Mouse (Mus musculus) heart, adult 8-10 months (tissue): Measurements from ENCODE around the gene Gsk3b. TPM values are rescaled to one million over a fixed set of nuclear protein-coding genes. Genes with fewer than 3 reads are reported as not detected.
A peak's percentile ranks its signal among the peaks of the same experiment; 100 is the strongest.
"Not testable (repeated sequence)": the region's sequence is repeated elsewhere in the genome, so short reads cannot be mapped to it uniquely, and the experiment has no call there.

Source experiments
- DNase-seq: peaks from one replicate; pipeline ENCODE4 v3.0.0; 2022; ENCODE audit warnings: low spot score
- total RNA-seq, 4 experiments: library from RNA; stranded (reverse); gene quantifications; 2 replicates each; pipeline ENCODE4 v1.2.4; 2022

Gsk3b gene
- total RNA-seq, 4 experiments from 2014 or later: 48.8 to 54.3 (median 53.0) TPM

- DNase-seq: no peak
These were observed 101.2 kb downstream of the Gsk3b start for GRCm38 (mm10) chr16:38189952-38190351.

GRCm38 (mm10) chr16:38190531-38190930 lies 101.7 kb downstream of the Gsk3b start:
- no peak for DNase-seq

GRCm38 (mm10) chr16:38191460-38191859 lies 102.7 kb downstream of the Gsk3b start:
- DNase-seq: no peak

- no peak for DNase-seq
These were observed 103.8 kb downstream of the Gsk3b start for GRCm38 (mm10) chr16:38192640-38193039.

- DNase-seq: peak; percentile 69
These were observed 108.5 kb downstream of the Gsk3b start for GRCm38 (mm10) chr16:38197299-38197698.

GRCm38 (mm10) chr16:38205272-38205671 lies 116.5 kb downstream of the Gsk3b start:
- no peak for DNase-seq

- DNase-seq: not testable (repeated sequence)
These were observed 133.7 kb downstream of the Gsk3b start for GRCm38 (mm10) chr16:38222491-38222890.

- DNase-seq: no peak
These were observed 148.3 kb downstream of the Gsk3b start for GRCm38 (mm10) chr16:38236936-38237585.

- DNase-seq: peak; percentile 33
These were observed 150.9 kb downstream of the Gsk3b start for GRCm38 (mm10) chr16:38239729-38240128.

GRCm38 (mm10) chr16:38240167-38240566 lies 151.4 kb downstream of the Gsk3b start:
- DNase-seq: no peak

GRCm38 (mm10) chr16:38244111-38244510 lies 155.3 kb downstream of the Gsk3b start:
- DNase-seq: no peak

GRCm38 (mm10) chr16:38245379-38245778 lies 156.6 kb downstream of the Gsk3b start:
- DNase-seq: no peak

GRCm38 (mm10) chr16:38245849-38246585 lies 157.2 kb downstream of the Gsk3b start:
- no peak for DNase-seq

GRCm38 (mm10) chr16:38248331-38248961 lies 159.6 kb downstream of the Gsk3b start:
- DNase-seq: no peak

- no peak for DNase-seq
These were observed 161.7 kb downstream of the Gsk3b start for GRCm38 (mm10) chr16:38250467-38250866.

- no peak for DNase-seq
These were observed 165.2 kb downstream of the Gsk3b start for GRCm38 (mm10) chr16:38254001-38254400.

GRCm38 (mm10) chr16:38255107-38255506 lies 166.3 kb downstream of the Gsk3b start:
- no peak for DNase-seq

- no peak for DNase-seq
These were observed 167.1 kb downstream of the Gsk3b start for GRCm38 (mm10) chr16:38255927-38256326.

GRCm38 (mm10) chr16:38271601-38272000 lies 182.8 kb downstream of the Gsk3b start:
- DNase-seq: no peak

- no peak for DNase-seq
These were observed 183.7 kb downstream of the Gsk3b start for GRCm38 (mm10) chr16:38272483-38272882.

- no peak for DNase-seq
These were observed 185.9 kb downstream of the Gsk3b start for GRCm38 (mm10) chr16:38274737-38275136.

- DNase-seq: no peak
These were observed 191.0 kb downstream of the Gsk3b start for GRCm38 (mm10) chr16:38279794-38280193.

GRCm38 (mm10) chr16:38280951-38281350 lies 192.2 kb downstream of the Gsk3b start:
- no peak for DNase-seq
